Mouse (Mus musculus): ENCODE data around the gene Cyyr1. TPM values are rescaled to one million over a fixed set of nuclear protein-coding genes. Genes with fewer than 3 reads are reported as not detected.

The Cyyr1 gene
- polyA plus RNA-seq, 1 experiment = 4.6 TPM

- Histone ChIP-seq H3K4me3 (ENCODE audit: insufficient read depth, low read length) (no peak overlapping the region), H3K27ac (ENCODE audit: insufficient read depth, low read length) (no peak overlapping the region), H3K4me1 (ENCODE audit: control insufficient read depth, insufficient read depth, low read length) (0 out of 2 replicates have a peak, but pooled peaks cover 2% of the 10 kb centered on the region)
- TF ChIP-seq POLR2A (IDR thresholded peaks at IDR 0.05; ENCODE audit: extremely low read depth, insufficient read depth, low read length) = no peak
- TF ChIP-seq CTCF (IDR thresholded peaks at IDR 0.05; ENCODE audit: extremely low read depth, insufficient read depth, low read length) = no peak
These were observed 68.6 kb downstream of the Cyyr1 start for GRCm38 (mm10) chr16:85484557-85484956.

GRCm38 (mm10) chr16:85474552-85475071 is 78.6 kb downstream of the Cyyr1 start:
- Histone ChIP-seq H3K4me1 (ENCODE audit: control insufficient read depth, insufficient read depth, low read length) (no peaks in the 10 kb centered on the region), H3K27ac (ENCODE audit: insufficient read depth, low read length) (no peak overlapping the region), H3K4me3 (ENCODE audit: insufficient read depth, low read length) (no peak overlapping the region)
- TF ChIP-seq CTCF (IDR thresholded peaks at IDR 0.05; ENCODE audit: extremely low read depth, insufficient read depth, low read length) (no peak), POLR2A (IDR thresholded peaks at IDR 0.05; ENCODE audit: extremely low read depth, insufficient read depth, low read length) (no peak)

- Histone ChIP-seq H3K27ac (ENCODE audit: insufficient read depth, low read length) (no peak overlapping the region), H3K4me3 (ENCODE audit: insufficient read depth, low read length) (no peak overlapping the region), H3K4me1 (ENCODE audit: control insufficient read depth, insufficient read depth, low read length) (no peaks in the 10 kb centered on the region)
- TF ChIP-seq POLR2A (IDR thresholded peaks at IDR 0.05; ENCODE audit: extremely low read depth, insufficient read depth, low read length) (no peak), CTCF (IDR thresholded peaks at IDR 0.05; ENCODE audit: extremely low read depth, insufficient read depth, low read length) (no peak)
These were observed 83.1 kb downstream of the Cyyr1 start for GRCm38 (mm10) chr16:85470057-85470456.

- H3K4me3 ChIP-seq (ENCODE audit: insufficient read depth, low read length) = no peak overlapping the region
- no peaks in the 10 kb centered on the region for H3K4me1 ChIP-seq (ENCODE audit: control insufficient read depth, insufficient read depth, low read length)
- H3K27ac ChIP-seq (ENCODE audit: insufficient read depth, low read length) = no peak overlapping the region
- TF ChIP-seq CTCF (IDR thresholded peaks at IDR 0.05; ENCODE audit: extremely low read depth, insufficient read depth, low read length) (no peak), POLR2A (IDR thresholded peaks at IDR 0.05; ENCODE audit: extremely low read depth, insufficient read depth, low read length) (no peak)
These were observed 98.2 kb downstream of the Cyyr1 start for GRCm38 (mm10) chr16:85455043-85455442.

GRCm38 (mm10) chr16:85446306-85446705 is 106.9 kb downstream of the Cyyr1 start:
- TF ChIP-seq CTCF (IDR thresholded peaks at IDR 0.05; ENCODE audit: extremely low read depth, insufficient read depth, low read length) (no peak), POLR2A (IDR thresholded peaks at IDR 0.05; ENCODE audit: extremely low read depth, insufficient read depth, low read length) (no peak)
- no peak overlapping the region for H3K4me3 ChIP-seq (ENCODE audit: insufficient read depth, low read length)
- no peaks in the 10 kb centered on the region for H3K4me1 ChIP-seq (ENCODE audit: control insufficient read depth, insufficient read depth, low read length)
- no peak overlapping the region for H3K27ac ChIP-seq (ENCODE audit: insufficient read depth, low read length)

- no peaks in the 10 kb centered on the region for H3K4me1 ChIP-seq (ENCODE audit: control insufficient read depth, insufficient read depth, low read length)
- no peak overlapping the region for H3K27ac ChIP-seq (ENCODE audit: insufficient read depth, low read length)
- H3K4me3 ChIP-seq (ENCODE audit: insufficient read depth, low read length) = no peak overlapping the region
- TF ChIP-seq POLR2A (IDR thresholded peaks at IDR 0.05; ENCODE audit: extremely low read depth, insufficient read depth, low read length) (no peak), CTCF (IDR thresholded peaks at IDR 0.05; ENCODE audit: extremely low read depth, insufficient read depth, low read length) (no peak)
These were observed 107.4 kb downstream of the Cyyr1 start for GRCm38 (mm10) chr16:85445801-85446200.

GRCm38 (mm10) chr16:85435427-85435826 is 117.8 kb downstream of the Cyyr1 start:
- Histone ChIP-seq H3K4me1 (ENCODE audit: control insufficient read depth, insufficient read depth, low read length) (no peaks in the 10 kb centered on the region), H3K27ac (ENCODE audit: insufficient read depth, low read length) (no peak overlapping the region), H3K4me3 (ENCODE audit: insufficient read depth, low read length) (no peak overlapping the region)
- TF ChIP-seq POLR2A (IDR thresholded peaks at IDR 0.05; ENCODE audit: extremely low read depth, insufficient read depth, low read length) = no peak
- TF ChIP-seq CTCF (IDR thresholded peaks at IDR 0.05; ENCODE audit: extremely low read depth, insufficient read depth, low read length) = peak; percentile 59

- Histone ChIP-seq H3K4me1 (ENCODE audit: control insufficient read depth, insufficient read depth, low read length) (no peaks in the 10 kb centered on the region), H3K27ac (ENCODE audit: insufficient read depth, low read length) (no peak overlapping the region)
These were observed 124.0 kb downstream of the Cyyr1 start for GRCm38 (mm10) chr16:85429173-85429572.

GRCm38 (mm10) chr16:85422889-85423288 is 130.3 kb downstream of the Cyyr1 start:
- Histone ChIP-seq H3K4me1 (ENCODE audit: control insufficient read depth, insufficient read depth, low read length) (no peaks in the 10 kb centered on the region), H3K4me3 (ENCODE audit: insufficient read depth, low read length) (no peak overlapping the region), H3K27ac (ENCODE audit: insufficient read depth, low read length) (no peak overlapping the region)
- TF ChIP-seq CTCF (IDR thresholded peaks at IDR 0.05; ENCODE audit: extremely low read depth, insufficient read depth, low read length) (no peak), POLR2A (IDR thresholded peaks at IDR 0.05; ENCODE audit: extremely low read depth, insufficient read depth, low read length) (no peak)

More at GRCm38 (mm10) chr16:85429173-85429572, 124.0 kb downstream of the Cyyr1 start:
- no peak overlapping the region for H3K4me3 ChIP-seq (ENCODE audit: insufficient read depth, low read length)
- TF ChIP-seq CTCF (IDR thresholded peaks at IDR 0.05; ENCODE audit: extremely low read depth, insufficient read depth, low read length) (no peak), POLR2A (IDR thresholded peaks at IDR 0.05; ENCODE audit: extremely low read depth, insufficient read depth, low read length) (no peak)

- TF ChIP-seq POLR2A (IDR thresholded peaks at IDR 0.05; ENCODE audit: extremely low read depth, insufficient read depth, low read length) = no peak
- no peak for TF ChIP-seq CTCF (IDR thresholded peaks at IDR 0.05; ENCODE audit: extremely low read depth, insufficient read depth, low read length)
- no peak overlapping the region for H3K27ac ChIP-seq (ENCODE audit: insufficient read depth, low read length)
- H3K4me3 ChIP-seq (ENCODE audit: insufficient read depth, low read length) = no peak overlapping the region
- H3K4me1 ChIP-seq (ENCODE audit: control insufficient read depth, insufficient read depth, low read length) = no peaks in the 10 kb centered on the region
These were observed 137.8 kb downstream of the Cyyr1 start for GRCm38 (mm10) chr16:85415415-85415814.
